Mouse (Mus musculus) forebrain, embryonic 16.5 days (tissue): Measurements from ENCODE around the gene Rasgef1b. TPM values are rescaled to one million over a fixed set of nuclear protein-coding genes. Genes with fewer than 3 reads are reported as not detected.

Source experiments
- ATAC-seq: fragments of 200-750 bp; cut with Nextera tagmentation; 2 replicates; pipeline ENCODE4 v1.8.0; 2017; ENCODE audit warnings: mild to moderate bottlenecking, moderate library complexity
- H3K27ac ChIP-seq: fragments of 300-500 bp; sonication (generic); 2 replicates; pipeline ENCODE4 v1.5.1; 2014; ENCODE audit warnings: low read length, control low read depth
- H3K27me3 ChIP-seq: fragments of 300-500 bp; sonication (generic); replicated peaks from 2 replicates; pipeline ENCODE4 v1.6.1; 2014; ENCODE audit warnings: low read length; ENCODE audit not compliant: control insufficient read depth, insufficient read depth
- H3K36me3 ChIP-seq: fragments of 300-500 bp; sonication (generic); 2 replicates; pipeline ENCODE4 v1.6.1; 2014; ENCODE audit not compliant: control insufficient read depth, insufficient read depth
- H3K4me1 ChIP-seq: fragments of 300-500 bp; sonication (generic); replicated peaks from 2 replicates; pipeline ENCODE4 v1.6.1; 2014; ENCODE audit warnings: low read length; ENCODE audit not compliant: control insufficient read depth, insufficient read depth
- H3K4me2 ChIP-seq: fragments of 300-500 bp; sonication (generic); 2 replicates; pipeline ENCODE4 v1.6.1; 2014; ENCODE audit warnings: mild to moderate bottlenecking, low read length, control low read depth
- H3K4me3 ChIP-seq: fragments of 300-500 bp; sonication (generic); replicated peaks from 2 replicates; pipeline ENCODE4 v1.5.1; 2014; ENCODE audit warnings: mild to moderate bottlenecking, low read length, control low read depth
- H3K9ac ChIP-seq: fragments of 300-500 bp; sonication (generic); replicated peaks from 2 replicates; pipeline ENCODE4 v1.6.1; 2014; ENCODE audit warnings: low read depth, low read length, control low read depth
- H3K9me3 ChIP-seq: fragments of 300-500 bp; sonication (generic); 2 replicates; pipeline ENCODE4 v1.6.1; 2016; ENCODE audit warnings: low read length; ENCODE audit not compliant: control insufficient read depth
- WGBS: fragments of 180-500 bp; shearing (Covaris S2); extraction: QIAGEN DNeasy Blood & Tissue Kit; methylation state at CpG from one replicate; pipeline ENCODE4 v1.1.7; 2014; 5-methylcytosine and 5-hydroxymethylcytosine counted together
- polyA plus RNA-seq: library from polyadenylated mRNA; unstranded; fragments of >200 nt; fragmentation: Nextera tagmentation; extraction: Ambion mirVana; gene quantifications from 2 replicates; pipeline ENCODE4 v1.2.1, GENCODE M21; 2015

Gene Rasgef1b
- polyA plus RNA-seq, 1 experiment from 2014 or later, result 107 TPM

DNA sequence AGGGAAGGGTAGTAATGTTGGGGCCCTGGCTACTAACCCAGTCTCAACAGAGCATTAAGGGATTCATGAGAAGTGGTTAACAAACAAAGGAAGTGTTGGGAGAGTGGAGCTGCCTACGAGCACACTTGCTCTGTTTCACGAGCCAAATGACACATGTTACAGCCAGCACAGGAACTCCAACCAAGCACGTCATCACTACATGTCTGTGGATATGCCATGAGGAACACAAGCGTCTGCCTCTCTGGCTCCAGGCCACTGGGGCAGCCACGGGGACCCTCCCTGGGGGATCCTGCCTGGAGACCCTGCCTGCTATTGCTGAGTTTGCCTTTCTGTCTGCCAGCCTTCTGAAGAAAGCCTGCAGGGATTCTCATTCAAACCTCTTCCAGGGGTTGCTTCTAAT, 146.8 kb downstream of the Rasgef1b start:
- H3K4me3 ChIP-seq, result no peak overlapping the region
- H3K4me1 ChIP-seq, result peaks cover 20% of the 10 kb centered on the region
- WGBS, result 16% methylated on average over 5 of the region's 5 CpGs
- peak overlapping the region; percentile 37; the same call in 1 of the 2 replicates for H3K27ac ChIP-seq
- ATAC-seq, result peak; percentile 61
- no peak overlapping the region for H3K4me2 ChIP-seq
- no peaks in the 10 kb centered on the region for H3K27me3 ChIP-seq
- H3K36me3 ChIP-seq, result no peaks in the 10 kb centered on the region
- H3K9me3 ChIP-seq, result no peaks in the 10 kb centered on the region
- H3K9ac ChIP-seq, result no peak overlapping the region

DNA sequence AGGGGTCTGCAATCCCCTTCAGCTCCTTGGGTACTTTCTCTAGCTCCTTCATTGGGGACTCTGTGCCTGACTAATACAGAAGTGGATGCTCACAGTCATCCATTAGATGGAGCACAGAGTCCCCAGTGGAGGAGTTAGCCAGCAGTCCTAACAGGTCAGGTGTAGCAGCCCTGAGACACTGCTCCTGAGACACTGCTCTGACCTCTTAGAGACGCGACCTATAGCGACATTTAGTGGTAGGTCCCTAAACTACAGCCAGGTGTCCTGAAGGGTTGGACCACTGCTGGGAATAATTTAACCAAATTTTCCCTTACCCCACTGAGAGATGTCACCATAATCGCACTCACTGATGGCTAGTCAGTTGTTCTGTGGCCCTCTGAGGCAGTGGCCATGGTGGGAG, 150.2 kb downstream of the Rasgef1b start:
- H3K4me1 ChIP-seq, result peaks cover 10% of the 10 kb centered on the region
- 8% methylated on average over 4 of the region's 4 CpGs for WGBS
- no peak overlapping the region for H3K4me3 ChIP-seq
- ATAC-seq, result 0 out of 2 replicates have a peak, but pooled peaks have one; percentile 33
- no peak overlapping the region for H3K4me2 ChIP-seq
- H3K27me3 ChIP-seq, result 0 out of 2 replicates have a peak, but pooled peaks cover 3% of the 10 kb centered on the region
- no peaks in the 10 kb centered on the region for H3K9me3 ChIP-seq
- no peak overlapping the region for H3K27ac ChIP-seq
- H3K36me3 ChIP-seq, result no peaks in the 10 kb centered on the region
- no peak overlapping the region for H3K9ac ChIP-seq

DNA sequence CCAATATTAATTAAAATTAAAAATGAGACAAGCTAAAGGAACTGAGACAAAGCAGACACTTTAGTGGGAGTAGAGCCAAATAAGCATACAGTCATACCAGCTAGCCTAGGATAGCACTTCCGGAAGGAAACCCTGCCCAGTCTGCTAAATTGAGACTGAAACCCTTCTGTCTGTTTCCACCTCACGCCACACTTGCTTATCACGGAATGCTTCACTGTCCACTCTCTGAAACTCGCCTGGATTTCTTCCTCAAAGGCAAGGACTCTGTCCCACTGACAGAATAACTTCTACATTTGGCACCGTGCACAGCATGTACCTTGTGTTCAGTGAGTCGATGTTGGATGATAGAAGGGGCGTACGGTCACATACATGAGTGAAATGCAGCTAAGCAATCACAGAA, 153.0 kb downstream of the Rasgef1b start:
- H3K4me2 ChIP-seq, result no peak overlapping the region
- H3K27me3 ChIP-seq, result 0 out of 2 replicates have a peak, but pooled peaks cover 3% of the 10 kb centered on the region
- H3K4me1 ChIP-seq, result peaks cover 7% of the 10 kb centered on the region
- H3K9ac ChIP-seq, result no peak overlapping the region
- H3K9me3 ChIP-seq, result no peaks in the 10 kb centered on the region
- 79% methylated on average over 8 of the region's 8 CpGs for WGBS
- H3K4me3 ChIP-seq, result no peak overlapping the region
- no peak overlapping the region for H3K27ac ChIP-seq
- no peak for ATAC-seq
- H3K36me3 ChIP-seq, result no peaks in the 10 kb centered on the region

DNA sequence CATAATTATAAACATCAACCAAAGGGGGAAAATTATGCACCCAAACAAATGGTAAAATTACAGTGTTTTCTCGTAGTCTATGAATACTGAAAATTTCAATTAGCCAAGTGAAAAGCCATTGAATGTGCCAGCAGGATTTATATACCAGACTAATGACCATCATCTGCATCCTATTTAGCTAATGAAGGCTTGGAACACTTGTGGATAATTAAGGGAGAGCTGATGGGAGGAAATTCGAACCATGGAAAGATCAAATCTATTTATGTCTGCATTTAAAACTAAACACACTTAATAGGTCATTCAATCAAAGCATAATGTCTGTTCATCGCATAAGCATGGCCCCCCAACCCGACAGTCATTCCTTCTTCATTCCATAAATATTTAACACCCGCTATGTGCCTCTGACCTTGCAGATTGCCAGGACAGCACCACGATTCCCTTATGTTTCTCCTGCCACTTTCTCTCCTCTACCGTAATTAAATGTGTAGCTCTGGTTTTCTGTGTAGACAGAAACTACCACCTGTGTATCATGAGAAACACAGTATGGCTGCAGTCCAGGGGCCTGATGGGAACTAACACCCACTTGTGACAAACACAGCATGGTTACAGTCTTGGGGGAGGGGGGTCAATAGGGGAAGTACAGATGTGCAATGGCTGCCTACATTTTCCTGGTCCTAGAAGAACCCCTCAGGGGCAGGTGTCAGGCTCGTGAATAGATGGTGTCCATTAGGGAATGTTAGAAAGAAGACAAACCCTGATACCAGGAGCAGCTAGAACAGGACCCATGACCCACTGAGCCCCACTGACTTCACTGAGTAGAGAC, 164.2 kb downstream of the Rasgef1b start:
- Histone ChIP-seq H3K4me2 (no peak overlapping the region), H3K9ac (no peak overlapping the region), H3K4me1 (peaks cover 6% of the 10 kb centered on the region; the same call in 1 of the 2 replicates), H3K36me3 (no peaks in the 10 kb centered on the region), H3K9me3 (no peaks in the 10 kb centered on the region), H3K27me3 (0 out of 2 replicates have a peak, but pooled peaks cover 3% of the 10 kb centered on the region), H3K27ac (no peak overlapping the region), H3K4me3 (no peak overlapping the region)
- peak; percentile 79 for ATAC-seq
- 14% methylated on average over 8 of the region's 8 CpGs for WGBS

DNA sequence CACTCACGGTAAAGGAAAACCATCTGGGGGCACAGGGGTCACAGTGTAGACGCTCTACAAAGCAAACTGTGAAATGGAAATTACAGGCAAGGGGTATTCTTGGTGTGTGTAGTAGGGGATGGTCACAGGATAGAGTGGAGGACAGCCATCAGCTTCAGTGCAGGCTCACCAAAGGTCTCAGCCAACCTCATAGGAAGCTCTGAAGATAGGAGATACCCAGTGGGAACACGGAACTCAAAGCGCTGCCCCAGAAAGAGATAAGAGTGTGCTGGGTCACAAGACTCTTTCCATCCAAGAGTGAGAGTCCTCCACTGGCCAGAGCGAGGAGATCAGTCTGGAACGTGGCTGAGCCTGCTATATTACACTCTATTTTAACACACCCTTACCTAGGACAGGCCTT, 166.8 kb downstream of the Rasgef1b start:
- H3K4me1 ChIP-seq, result peaks cover 6% of the 10 kb centered on the region; the same call in 1 of the 2 replicates
- H3K4me2 ChIP-seq, result no peak overlapping the region
- H3K9ac ChIP-seq, result no peak overlapping the region
- no peak for ATAC-seq
- H3K36me3 ChIP-seq, result no peaks in the 10 kb centered on the region
- no peaks in the 10 kb centered on the region for H3K9me3 ChIP-seq
- H3K4me3 ChIP-seq, result no peak overlapping the region
- H3K27me3 ChIP-seq, result 0 out of 2 replicates have a peak, but pooled peaks cover 3% of the 10 kb centered on the region
- no peak overlapping the region for H3K27ac ChIP-seq
- WGBS, result 95% methylated on average over 6 of the region's 6 CpGs

DNA sequence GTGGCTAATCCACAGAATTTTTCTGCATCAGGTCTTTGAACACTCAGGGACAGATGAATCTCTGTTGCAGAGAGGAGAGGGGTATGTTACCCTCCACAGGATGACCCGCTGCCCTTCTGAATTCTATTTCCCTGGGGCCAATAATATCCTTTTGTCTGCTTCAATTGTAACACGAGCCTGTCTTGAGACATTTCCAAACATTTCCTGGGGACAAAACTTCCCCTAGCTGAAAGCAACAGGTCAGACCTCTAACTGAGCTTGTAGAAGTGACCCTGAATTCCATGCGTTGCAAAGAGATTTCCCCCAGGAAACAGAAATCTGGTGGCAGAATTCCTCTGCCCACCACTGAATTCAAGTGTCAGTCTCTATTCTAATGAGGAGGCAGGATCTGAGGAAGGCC, 169.1 kb downstream of the Rasgef1b start:
- no peak overlapping the region for H3K4me3 ChIP-seq
- 11% methylated on average over 3 of the region's 3 CpGs for WGBS
- H3K27me3 ChIP-seq, result peaks cover 3% of the 10 kb centered on the region; the same call in 1 of the 2 replicates
- no peaks in the 10 kb centered on the region for H3K9me3 ChIP-seq
- ATAC-seq, result no peak
- H3K4me1 ChIP-seq, result peaks cover 2% of the 10 kb centered on the region; the same call in 1 of the 2 replicates
- no peak overlapping the region for H3K4me2 ChIP-seq
- H3K27ac ChIP-seq, result no peak overlapping the region
- H3K36me3 ChIP-seq, result no peaks in the 10 kb centered on the region
- no peak overlapping the region for H3K9ac ChIP-seq

DNA sequence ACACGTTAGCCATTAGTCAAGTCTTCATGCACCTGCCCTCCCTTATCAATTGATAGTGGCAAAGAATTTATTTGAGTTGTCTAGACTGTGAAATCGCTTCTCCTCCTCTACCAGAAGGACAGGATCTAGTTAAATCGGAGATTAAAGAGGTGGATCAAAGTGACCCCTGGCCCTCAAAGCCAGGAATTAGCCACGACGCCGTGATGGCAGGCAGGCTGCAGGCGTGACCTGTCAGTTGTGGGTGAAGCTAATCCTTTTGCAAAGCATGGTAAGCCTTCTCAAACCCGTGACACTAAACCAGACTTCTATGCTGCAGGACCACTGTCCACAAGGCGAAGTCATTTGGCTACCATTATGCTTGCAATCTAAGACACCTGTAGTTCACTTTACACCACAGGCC, 170.6 kb downstream of the Rasgef1b start:
- peaks cover 3% of the 10 kb centered on the region; the same call in 1 of the 2 replicates for H3K27me3 ChIP-seq
- H3K4me3 ChIP-seq, result no peak overlapping the region
- 67% methylated on average over 9 of the region's 9 CpGs for WGBS
- H3K9ac ChIP-seq, result no peak overlapping the region
- H3K27ac ChIP-seq, result no peak overlapping the region
- no peaks in the 10 kb centered on the region for H3K4me1 ChIP-seq
- no peak for ATAC-seq
- no peak overlapping the region for H3K4me2 ChIP-seq
- H3K9me3 ChIP-seq, result no peaks in the 10 kb centered on the region
- no peaks in the 10 kb centered on the region for H3K36me3 ChIP-seq

DNA sequence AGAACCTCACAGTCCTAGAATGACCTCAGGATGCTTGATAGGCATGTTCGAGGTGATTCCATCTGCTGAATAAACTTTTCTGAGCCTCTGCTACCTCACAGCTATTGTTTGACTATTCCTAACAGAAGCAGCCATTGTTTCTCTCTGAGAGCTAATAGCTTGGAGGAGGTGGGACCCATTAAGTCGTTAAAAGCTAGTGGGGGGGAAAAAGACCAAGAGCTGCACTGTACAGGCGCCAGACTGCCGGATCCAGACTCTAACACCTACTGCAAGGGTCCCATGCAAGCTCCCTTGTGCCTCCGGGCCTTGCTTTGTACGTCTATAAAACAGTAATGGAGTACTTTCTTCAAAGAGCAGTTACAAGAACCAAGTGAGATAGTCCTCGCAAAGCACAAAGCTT, 176.2 kb downstream of the Rasgef1b start:
- H3K36me3 ChIP-seq, result no peaks in the 10 kb centered on the region
- H3K27ac ChIP-seq, result no peak overlapping the region
- H3K4me1 ChIP-seq, result peaks cover 9% of the 10 kb centered on the region
- no peaks in the 10 kb centered on the region for H3K9me3 ChIP-seq
- no peak overlapping the region for H3K4me2 ChIP-seq
- ATAC-seq, result peak; percentile 75
- H3K9ac ChIP-seq, result no peak overlapping the region
- H3K4me3 ChIP-seq, result no peak overlapping the region
- WGBS, result 21% methylated on average over 7 of the region's 7 CpGs
- H3K27me3 ChIP-seq, result peaks cover 3% of the 10 kb centered on the region; the same call in 1 of the 2 replicates

DNA sequence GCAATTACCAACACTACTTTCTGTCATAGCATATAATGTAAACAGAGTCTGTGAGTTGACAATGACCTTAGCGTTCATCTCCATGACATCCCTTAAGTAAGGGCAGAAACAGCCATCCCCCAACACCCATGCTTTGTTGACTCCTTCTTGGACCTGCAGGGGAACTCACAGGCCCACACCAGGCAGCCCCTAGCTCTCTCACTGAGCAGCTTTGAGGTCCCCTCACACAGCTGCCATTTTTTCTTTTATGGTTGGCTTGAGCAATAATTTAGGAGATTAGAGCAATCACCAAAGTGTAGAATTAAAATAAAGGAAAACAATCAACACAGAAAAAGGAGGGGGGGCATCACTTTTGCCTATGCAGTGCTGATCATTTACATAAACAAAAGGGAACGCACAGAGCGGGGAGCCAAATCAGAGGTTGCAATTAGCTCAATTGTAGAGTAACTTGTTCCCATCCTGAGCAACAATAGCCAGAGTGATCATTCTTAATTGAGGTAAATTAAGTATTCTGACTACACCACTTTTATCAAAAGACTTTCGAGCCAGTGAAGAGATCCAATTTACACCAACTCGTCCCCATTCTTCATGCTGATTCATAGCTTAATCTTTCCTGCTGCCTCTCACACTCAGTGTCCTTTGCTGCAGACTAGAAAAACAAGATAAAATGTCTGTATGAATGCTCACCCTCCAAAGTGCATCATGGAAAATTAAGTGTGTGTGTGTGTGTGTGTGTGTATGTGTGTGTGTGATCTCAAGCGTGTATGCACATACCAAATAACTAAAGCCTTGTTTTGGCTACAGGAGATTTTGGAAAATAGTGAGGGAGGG, 184.0 kb downstream of the Rasgef1b start:
- WGBS, result 9% methylated on average over 6 of the region's 6 CpGs
- ATAC-seq, result peak; percentile 89
- Histone ChIP-seq H3K4me2 (no peak overlapping the region), H3K27ac (no peak overlapping the region), H3K36me3 (no peaks in the 10 kb centered on the region), H3K27me3 (peaks cover 6% of the 10 kb centered on the region; the same call in 1 of the 2 replicates), H3K4me1 (peaks cover 18% of the 10 kb centered on the region), H3K9me3 (no peaks in the 10 kb centered on the region), H3K4me3 (no peak overlapping the region), H3K9ac (no peak overlapping the region)
